Mouse (Mus musculus) liver, embryonic 11.5 days (tissue): ENCODE data around the gene Gm4553. TPM values are rescaled to one million over a fixed set of nuclear protein-coding genes. Genes with fewer than 3 reads are reported as not detected.
"Not testable (repeated sequence)": the region's sequence is repeated elsewhere in the genome, so short reads cannot be mapped to it uniquely, and the experiment has no call there.

ENCODE experiments used
- ATAC-seq: fragments of 200-750 bp; cut with Nextera tagmentation; replicated peaks from 2 replicates; pipeline ENCODE4 v1.8.0; 2017; ENCODE audit warnings: moderate number of reproducible peaks, mild to moderate bottlenecking, moderate TSS enrichment, moderate library complexity; ENCODE audit not compliant: low FRiP score
- DNase-seq: peaks from one replicate; pipeline ENCODE4 v3.0.0-alpha.2; 2017; ENCODE audit warnings: low spot score
- H3K27ac ChIP-seq: fragments of 300-500 bp; sonication (generic); 2 replicates; pipeline ENCODE4 v1.5.1; 2014; ENCODE audit warnings: mild to moderate bottlenecking, low read depth, low read length, control low read depth
- H3K27me3 ChIP-seq: fragments of 300-500 bp; sonication (generic); replicated peaks from 2 replicates; pipeline ENCODE4 v1.6.1; 2014; ENCODE audit warnings: low read length, mixed read lengths; ENCODE audit not compliant: control insufficient read depth, insufficient read depth
- H3K36me3 ChIP-seq: fragments of 300-500 bp; sonication (generic); 2 replicates; pipeline ENCODE4 v1.6.1; 2014; ENCODE audit warnings: mild to moderate bottlenecking, low read length, moderate library complexity, mixed read lengths; ENCODE audit not compliant: control insufficient read depth, insufficient read depth
- H3K4me1 ChIP-seq: fragments of 300-500 bp; sonication (generic); replicated peaks from 2 replicates; pipeline ENCODE4 v1.6.1; 2014; ENCODE audit warnings: low read length, mixed read lengths; ENCODE audit not compliant: control insufficient read depth, insufficient read depth
- H3K4me2 ChIP-seq: fragments of 300-500 bp; sonication (generic); 2 replicates; pipeline ENCODE4 v1.6.1; 2014; ENCODE audit warnings: mild to moderate bottlenecking, control low read depth, moderate library complexity
- H3K4me3 ChIP-seq: fragments of 300-500 bp; sonication (generic); 2 replicates; pipeline ENCODE4 v1.5.1; 2014; ENCODE audit warnings: low read depth, low read length, control low read depth
- H3K9ac ChIP-seq: fragments of 300-500 bp; sonication (generic); 2 replicates; pipeline ENCODE4 v1.6.1; 2014; ENCODE audit warnings: low read depth, low read length, control low read depth
- H3K9me3 ChIP-seq: fragments of 300-500 bp; sonication (generic); 2 replicates; pipeline ENCODE4 v1.6.1; 2016; ENCODE audit warnings: low read length, inconsistent platforms, mixed read lengths; ENCODE audit not compliant: control insufficient read depth
- WGBS: fragments of 180-500 bp; shearing (Covaris S2); extraction: QIAGEN DNeasy Blood & Tissue Kit; methylation state at CpG from one replicate; pipeline ENCODE4 v1.1.7; 2014; 5-methylcytosine and 5-hydroxymethylcytosine counted together
- polyA plus RNA-seq: library from polyadenylated mRNA; unstranded; fragments of >200 nt; fragmentation: Nextera tagmentation; extraction: Ambion mirVana; gene quantifications from 2 replicates; pipeline ENCODE4 v1.2.1, GENCODE M21; 2014

Gm4553 gene
- polyA plus RNA-seq, 1 experiment from 2014 or later, result not detected

DNA sequence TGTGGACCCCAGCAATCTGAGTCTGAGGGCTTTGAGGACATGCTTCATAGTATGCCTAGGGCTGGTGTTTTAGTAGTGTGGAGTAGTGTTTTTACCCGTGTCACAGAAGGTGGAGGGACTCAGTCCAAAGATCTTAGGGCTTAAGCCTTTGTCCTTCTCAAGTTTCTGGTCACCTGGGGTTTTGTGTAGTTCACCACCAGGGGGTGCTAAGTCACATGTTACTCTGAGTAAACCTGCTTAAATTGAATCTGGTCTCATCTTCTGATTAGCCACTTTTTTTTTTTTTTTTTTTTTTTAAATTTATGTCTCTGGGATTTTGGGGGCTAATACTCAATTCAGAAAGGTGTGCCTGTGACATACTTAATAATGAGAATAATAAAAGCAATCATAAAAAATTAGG is 19.5 kb downstream of the Gm4553 start:
- no peaks in the 10 kb centered on the region for H3K4me1 ChIP-seq
- no peak overlapping the region for H3K9ac ChIP-seq
- ATAC-seq, result no peak
- no peaks in the 10 kb centered on the region for H3K9me3 ChIP-seq
- H3K4me2 ChIP-seq, result no peak overlapping the region
- H3K36me3 ChIP-seq, result no peaks in the 10 kb centered on the region
- no peak for DNase-seq
- H3K27ac ChIP-seq, result no peak overlapping the region
- WGBS, result 4% methylated on average over 1 of the region's 1 CpGs
- no peaks in the 10 kb centered on the region for H3K27me3 ChIP-seq
- no peak overlapping the region for H3K4me3 ChIP-seq

DNA sequence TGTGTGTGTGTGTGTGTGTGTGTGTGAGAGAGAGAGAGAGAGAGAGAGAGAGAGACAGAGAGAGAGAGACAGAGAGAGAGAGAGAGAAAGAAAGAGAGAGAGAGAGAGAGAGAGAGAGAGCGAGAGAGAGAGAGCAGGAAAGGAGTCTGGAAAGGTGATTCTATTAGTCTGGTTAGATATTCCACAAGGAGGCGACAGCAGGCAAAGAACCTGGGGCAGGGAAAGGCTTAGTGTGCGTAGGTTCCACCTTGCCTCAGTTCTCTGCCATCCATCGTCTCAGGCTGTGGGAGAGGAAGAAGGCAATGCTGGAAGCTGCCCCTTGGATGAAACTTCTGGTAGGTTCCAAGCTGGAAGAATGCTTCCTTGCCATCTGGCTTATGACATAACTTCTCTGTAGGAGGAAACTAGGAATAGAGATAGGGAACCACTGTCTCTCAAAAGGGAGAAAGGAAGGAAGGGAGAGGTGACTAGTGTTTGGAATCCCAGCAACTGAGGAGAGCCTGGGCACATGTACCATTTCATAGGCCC is 20.1 kb downstream of the Gm4553 start:
- H3K4me3 ChIP-seq, result no peak overlapping the region
- H3K9me3 ChIP-seq, result no peaks in the 10 kb centered on the region
- H3K27me3 ChIP-seq, result no peaks in the 10 kb centered on the region
- H3K9ac ChIP-seq, result no peak overlapping the region
- H3K4me1 ChIP-seq, result no peaks in the 10 kb centered on the region
- no peak for DNase-seq
- WGBS, result 51% methylated on average over 4 of the region's 4 CpGs
- ATAC-seq, result no peak
- H3K27ac ChIP-seq, result no peak overlapping the region
- H3K36me3 ChIP-seq, result no peaks in the 10 kb centered on the region
- no peak overlapping the region for H3K4me2 ChIP-seq

DNA sequence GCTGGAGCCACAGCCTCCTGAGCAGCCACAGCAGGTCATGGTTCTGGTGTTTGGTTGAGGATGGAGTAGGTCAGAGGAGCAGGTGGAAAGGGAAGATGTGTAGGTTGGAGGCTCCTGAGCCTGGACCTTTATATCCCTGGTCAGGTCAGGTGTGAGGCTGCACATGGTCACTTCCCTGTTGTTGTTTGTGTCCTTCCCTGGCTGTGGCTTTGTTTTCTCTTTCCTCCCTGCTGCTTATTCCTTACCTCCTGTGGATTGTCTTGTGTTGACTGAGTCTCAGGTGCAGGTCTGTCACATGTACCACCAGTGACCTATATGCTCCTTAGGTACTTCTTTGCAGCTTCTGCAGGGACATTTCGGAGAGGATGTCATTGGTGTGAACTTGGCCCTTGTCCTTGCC is 21.0 kb downstream of the Gm4553 start, which contains the start of gene Gm45337:
Gene Gm45337 (minus strand): TSS at position 101 of the 400 bp plus-strand sequence.
- WGBS, result 68% methylated on average over 1 of the region's 1 CpGs
- H3K4me2 ChIP-seq, result no peak within 1 kb of the TSS

DNA sequence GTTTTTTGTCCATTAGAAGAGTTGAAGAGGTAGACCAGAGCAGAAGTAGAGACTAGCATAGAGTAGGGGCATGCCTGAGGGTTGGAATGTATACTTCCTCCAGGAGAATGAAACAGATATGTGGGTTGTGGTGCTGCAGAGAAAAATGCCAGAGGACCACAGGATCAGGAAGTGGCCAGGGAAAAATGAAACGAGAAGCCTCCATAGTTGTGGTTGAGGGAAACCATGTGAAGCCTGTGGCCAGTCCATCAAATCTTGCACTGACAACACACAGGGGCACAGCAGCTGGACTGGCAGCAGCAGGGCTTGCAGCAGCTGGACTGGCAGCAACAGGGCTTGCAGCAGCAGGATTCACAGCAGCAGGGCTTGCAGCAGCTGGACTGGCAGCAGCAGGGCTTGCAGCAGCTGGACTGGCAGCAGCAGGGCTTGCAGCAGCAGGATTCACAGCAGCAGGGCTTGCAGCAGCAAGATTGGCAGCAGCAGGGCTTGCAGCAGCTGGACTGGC is 22.0 kb downstream of the Gm4553 start:
- not testable (repeated sequence) for DNase-seq, H3K4me2 ChIP-seq, H3K27me3 ChIP-seq, H3K36me3 ChIP-seq, H3K27ac ChIP-seq, ATAC-seq, H3K9me3 ChIP-seq, H3K9ac ChIP-seq, H3K4me3 ChIP-seq, H3K4me1 ChIP-seq
- WGBS, result 10% methylated on average over 1 of the region's 1 CpGs

More for the DNA sequence above, 21.0 kb downstream of the Gm4553 start, which contains the start of gene Gm45337:
- ATAC-seq, result no peak
- no peak within 1 kb of the TSS for H3K9ac ChIP-seq
- H3K27me3 ChIP-seq, result no peaks in the 10 kb centered on the region
- H3K36me3 ChIP-seq, result no peaks in the 10 kb centered on the region
- H3K4me3 ChIP-seq, result no peak within 1 kb of the TSS
- H3K9me3 ChIP-seq, result no peaks in the 10 kb centered on the region
- no peak within 1 kb of the TSS for H3K27ac ChIP-seq
- DNase-seq, result no peak
- H3K4me1 ChIP-seq, result no peaks in the 10 kb centered on the region

DNA sequence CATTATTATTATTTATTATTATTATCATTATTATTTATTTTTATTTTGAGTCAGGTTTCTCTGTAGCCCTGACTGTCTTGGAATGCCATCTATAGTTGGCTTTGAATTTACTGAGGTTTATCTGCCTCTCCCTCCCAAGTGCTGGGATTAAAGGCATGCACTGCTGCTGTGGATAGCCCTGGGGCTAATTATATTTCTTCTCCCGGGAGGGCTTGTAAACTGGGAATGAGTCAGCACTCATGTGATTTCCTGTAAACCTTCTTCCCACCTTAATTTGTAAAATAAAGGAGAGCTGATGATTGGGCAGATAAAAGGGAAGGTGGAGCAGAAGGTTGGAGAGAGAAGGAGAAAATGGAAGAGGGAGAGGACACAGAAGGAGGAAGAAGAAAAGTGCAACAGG is 24.8 kb downstream of the Gm4553 start:
- ATAC-seq (no peak), DNase-seq (no peak)
- no peaks in the 10 kb centered on the region for H3K4me1 ChIP-seq
- no peak overlapping the region for H3K9ac ChIP-seq
- no peak overlapping the region for H3K4me2 ChIP-seq
- no peak overlapping the region for H3K27ac ChIP-seq
- no peaks in the 10 kb centered on the region for H3K36me3 ChIP-seq
- no peaks in the 10 kb centered on the region for H3K9me3 ChIP-seq
- no peak overlapping the region for H3K4me3 ChIP-seq
- no peaks in the 10 kb centered on the region for H3K27me3 ChIP-seq
- 13% methylated on average over 1 of the region's 1 CpGs for WGBS

DNA sequence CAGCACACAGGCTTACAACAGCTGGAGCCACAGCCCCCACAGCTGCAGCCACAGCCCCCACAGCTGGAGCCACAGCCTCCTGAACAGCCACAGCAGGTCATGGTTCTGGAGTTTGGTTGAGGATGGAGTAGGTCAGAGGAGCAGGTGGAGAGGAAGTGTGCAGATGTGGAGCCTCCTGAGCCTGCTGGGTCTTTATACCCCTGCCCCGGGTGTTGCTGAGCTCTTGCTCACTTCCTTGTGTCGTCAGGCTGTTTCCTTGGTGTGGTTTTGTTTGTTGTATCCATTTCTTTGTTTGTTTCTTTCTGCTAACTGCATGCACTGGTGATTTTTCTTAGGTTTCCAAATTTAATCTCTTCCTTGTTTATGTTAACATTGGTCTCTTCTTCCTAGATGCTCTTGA is 29.6 kb downstream of the Gm4553 start, which contains the start of gene Gm39115:
Gene Gm39115 (minus strand): TSS at position 101 of the 400 bp plus-strand sequence.
- not testable (repeated sequence) for H3K27ac ChIP-seq, H3K9ac ChIP-seq, H3K4me2 ChIP-seq, DNase-seq, H3K9me3 ChIP-seq, H3K4me3 ChIP-seq, H3K36me3 ChIP-seq, ATAC-seq, H3K4me1 ChIP-seq, H3K27me3 ChIP-seq
- WGBS, result 21% methylated on average over 2 of the region's 2 CpGs

DNA sequence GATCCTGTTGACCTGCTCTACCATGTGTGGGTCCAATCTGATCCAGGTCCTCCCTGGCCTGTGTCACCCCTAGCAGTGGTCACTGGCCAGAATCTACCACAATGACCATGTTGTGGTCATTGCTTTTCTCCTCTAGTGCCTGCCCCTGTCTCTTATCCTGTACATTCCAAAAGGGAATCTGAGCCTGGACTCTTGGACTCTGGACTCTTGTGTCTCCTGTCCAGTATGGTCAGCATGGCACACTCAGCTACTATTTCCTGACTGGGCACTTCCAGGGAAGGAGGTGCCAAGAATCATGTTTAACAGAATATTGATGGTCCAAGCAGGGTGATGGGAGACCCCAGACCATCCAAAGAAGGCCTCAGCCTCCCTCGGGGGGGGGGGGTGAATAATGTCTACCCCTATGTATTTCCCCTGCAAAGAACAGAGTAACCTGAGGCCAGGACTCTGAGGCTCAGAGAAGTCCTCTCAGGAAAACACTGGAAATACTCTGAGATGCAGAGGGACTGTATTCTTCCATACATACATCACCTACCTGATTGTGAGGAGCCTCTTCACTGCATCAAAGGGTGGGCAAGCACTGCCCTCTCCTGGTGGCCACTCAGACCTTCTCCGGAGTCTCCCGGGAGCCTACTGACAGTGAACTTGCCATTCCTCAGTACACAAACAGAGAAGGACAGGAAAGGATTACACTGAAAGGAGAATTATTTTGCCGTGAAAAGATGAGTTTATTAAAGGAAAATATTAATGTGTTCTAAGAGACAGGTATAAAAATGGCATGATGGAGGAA is 31.1 kb downstream of the Gm4553 start:
- H3K27me3 ChIP-seq, result no peaks in the 10 kb centered on the region
- H3K4me3 ChIP-seq, result no peak overlapping the region
- no peak overlapping the region for H3K9ac ChIP-seq
- no peak overlapping the region for H3K27ac ChIP-seq
- no peaks in the 10 kb centered on the region for H3K4me1 ChIP-seq
- H3K36me3 ChIP-seq, result no peaks in the 10 kb centered on the region
- no peak for ATAC-seq
- WGBS, result 57% methylated on average over 4 of the region's 4 CpGs
- H3K4me2 ChIP-seq, result no peak overlapping the region
- no peak for DNase-seq
- no peaks in the 10 kb centered on the region for H3K9me3 ChIP-seq

DNA sequence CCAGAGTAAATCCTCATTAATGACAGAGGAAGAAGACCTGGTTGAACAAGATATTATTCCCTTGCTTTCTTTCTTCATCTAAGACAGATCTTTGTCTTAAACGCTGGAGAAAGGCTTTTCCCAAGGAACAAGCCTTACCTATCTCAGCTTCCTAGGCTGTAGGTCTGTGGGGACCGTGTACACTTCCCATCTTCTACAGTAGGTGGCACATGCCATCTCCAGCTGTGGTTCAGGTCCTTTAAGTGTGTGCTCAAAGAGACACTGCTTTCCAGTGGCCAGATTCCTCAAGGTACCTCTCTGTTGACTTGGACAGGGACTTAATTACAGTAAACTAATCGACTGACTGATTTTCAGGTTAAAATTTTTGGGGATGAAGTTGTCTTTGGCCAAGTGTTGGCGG is 36.7 kb downstream of the Gm4553 start:
- no peak for DNase-seq
- no peak overlapping the region for H3K9ac ChIP-seq

DNA sequence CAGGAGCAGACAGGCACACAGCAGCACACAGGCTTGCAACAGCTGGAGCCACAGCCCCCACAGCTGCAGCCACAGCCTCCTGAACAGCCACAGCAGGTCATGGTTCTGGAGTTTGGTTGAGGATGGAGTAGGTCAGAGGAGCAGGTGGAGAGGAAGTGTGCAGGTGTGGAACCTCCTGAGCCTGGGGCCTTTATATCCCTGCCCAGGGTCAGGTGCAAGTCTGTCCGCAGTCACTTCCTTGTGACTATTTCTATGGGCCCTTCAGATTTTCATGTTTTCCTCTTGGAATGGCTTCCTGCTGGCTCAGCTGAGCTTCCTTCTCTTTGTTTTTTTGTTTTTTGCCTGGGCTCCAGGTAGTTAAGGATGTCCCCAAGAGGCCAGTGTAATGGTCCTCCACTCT is 44.9 kb downstream of the Gm4553 start, which contains the start of gene Gm45618:
Gene Gm45618 (minus strand): TSS at position 101 of the 400 bp plus-strand sequence.
- WGBS, result 89% methylated on average over 1 of the region's 1 CpGs
- H3K9ac ChIP-seq, H3K4me1 ChIP-seq, H3K36me3 ChIP-seq, DNase-seq, H3K4me2 ChIP-seq, H3K4me3 ChIP-seq, H3K27ac ChIP-seq, H3K27me3 ChIP-seq, ATAC-seq, H3K9me3 ChIP-seq: not testable (repeated sequence)

More for the DNA sequence above, 36.7 kb downstream of the Gm4553 start:
- no peaks in the 10 kb centered on the region for H3K27me3 ChIP-seq
- H3K4me2 ChIP-seq, result no peak overlapping the region
- WGBS, result 52% methylated on average over 4 of the region's 4 CpGs
- no peaks in the 10 kb centered on the region for H3K36me3 ChIP-seq
- H3K4me3 ChIP-seq, result no peak overlapping the region
- ATAC-seq, result no peak
- H3K27ac ChIP-seq, result no peak overlapping the region
- H3K4me1 ChIP-seq, result no peaks in the 10 kb centered on the region
- H3K9me3 ChIP-seq, result no peaks in the 10 kb centered on the region
